Mouse (Mus musculus): ENCODE measurements around the gene Mmp24.

Mmp24 gene

GRCm38 (mm10) chr2:155814829-155815228 lies 39.7 kb downstream of the Mmp24 start:
- DNase-seq (ENCODE audit: low read depth) = no peak

GRCm38 (mm10) chr2:155816179-155816578 lies 41.0 kb downstream of the Mmp24 start:
- no peak for DNase-seq (ENCODE audit: low read depth)

- peak; percentile 90 for DNase-seq (ENCODE audit: low read depth)
These were observed 42.4 kb downstream of the Mmp24 start for GRCm38 (mm10) chr2:155817301-155818245.

GRCm38 (mm10) chr2:155818596-155819391 lies 43.7 kb downstream of the Mmp24 start:
- DNase-seq (ENCODE audit: low read depth) = peak; percentile 97

- no peak for DNase-seq (ENCODE audit: low read depth)
These were observed 44.1 kb downstream of the Mmp24 start, which contains the start of gene BC029722 for GRCm38 (mm10) chr2:155819392-155819448. Gene BC029722 (minus strand): TSS chr2:155819426.

- DNase-seq (ENCODE audit: low read depth) = peak; percentile 80
These were observed 44.5 kb downstream of the Mmp24 start for GRCm38 (mm10) chr2:155819449-155820251.

- peak; percentile 38 for DNase-seq (ENCODE audit: low read depth)
These were observed 45.6 kb downstream of the Mmp24 start for GRCm38 (mm10) chr2:155820779-155821178.

GRCm38 (mm10) chr2:155823722-155824121 lies 48.6 kb downstream of the Mmp24 start:
- no peak for DNase-seq (ENCODE audit: low read depth)

GRCm38 (mm10) chr2:155825904-155826629 lies 50.9 kb downstream of the Mmp24 start:
- DNase-seq (ENCODE audit: low read depth) = peak; percentile 65

GRCm38 (mm10) chr2:155826630-155827424 lies 51.7 kb downstream of the Mmp24 start, which contains the start of gene Eif6:
Gene Eif6 (minus strand): TSS chr2:155826925.
- peak; percentile 93 for DNase-seq (ENCODE audit: low read depth)

- DNase-seq (ENCODE audit: low read depth) = no peak
These were observed 55.7 kb downstream of the Mmp24 start for GRCm38 (mm10) chr2:155830841-155831240.

GRCm38 (mm10) chr2:155831302-155831701 lies 56.2 kb downstream of the Mmp24 start:
- DNase-seq (ENCODE audit: low read depth) = peak; percentile 65

- DNase-seq (ENCODE audit: low read depth) = peak; percentile 32
These were observed 56.9 kb downstream of the Mmp24 start for GRCm38 (mm10) chr2:155832087-155832486.

GRCm38 (mm10) chr2:155834732-155835131 lies 59.6 kb downstream of the Mmp24 start, which contains the start of gene Fam83c:
Gene Fam83c (minus strand): TSS chr2:155834854.
- DNase-seq (ENCODE audit: low read depth) = no peak

- DNase-seq (ENCODE audit: low read depth) = no peak
These were observed 62.8 kb downstream of the Mmp24 start for GRCm38 (mm10) chr2:155837961-155838360.

GRCm38 (mm10) chr2:155838961-155839360 lies 63.8 kb downstream of the Mmp24 start:
- no peak for DNase-seq (ENCODE audit: low read depth)

GRCm38 (mm10) chr2:155846930-155847329 lies 71.8 kb downstream of the Mmp24 start:
- DNase-seq (ENCODE audit: low read depth) = peak; percentile 69

GRCm38 (mm10) chr2:155848291-155848690 lies 73.1 kb downstream of the Mmp24 start:
- DNase-seq (ENCODE audit: low read depth) = peak; percentile 91

GRCm38 (mm10) chr2:155849464-155849863 lies 74.3 kb downstream of the Mmp24 start:
- no peak for DNase-seq (ENCODE audit: low read depth)

- peak; percentile 76 for DNase-seq (ENCODE audit: low read depth)
These were observed 75.0 kb downstream of the Mmp24 start for GRCm38 (mm10) chr2:155850120-155850519.

GRCm38 (mm10) chr2:155852536-155852935 lies 77.4 kb downstream of the Mmp24 start:
- DNase-seq (ENCODE audit: low read depth) = no peak

Data from NIH3T3 (cell line).